Mouse (Mus musculus) stomach, embryonic 14.5 days (tissue): ENCODE data around the gene Dnajb7. TPM values are rescaled to one million over a fixed set of nuclear protein-coding genes. Genes with fewer than 3 reads are reported as not detected.
A peak's percentile ranks its signal among the peaks of the same experiment; 100 is the strongest.

Experiments
- ATAC-seq: fragments of 200-750 bp; cut with Nextera tagmentation; 2 replicates; pipeline ENCODE4 v1.8.0; 2017; ENCODE audit warnings: low read depth, moderate TSS enrichment; ENCODE audit not compliant: insufficient number of reproducible peaks, insufficient read depth, low FRiP score
- H3K27ac ChIP-seq: fragments of 300-500 bp; sonication (generic); 2 replicates; pipeline ENCODE4 v1.5.1; 2014; ENCODE audit warnings: mild to moderate bottlenecking, low read length, moderate library complexity, mixed read lengths
- H3K27me3 ChIP-seq: fragments of 300-500 bp; sonication (generic); 2 replicates; pipeline ENCODE4 v1.6.1; 2014; ENCODE audit warnings: low read length, control low read depth, mixed read lengths; ENCODE audit not compliant: control insufficient read depth, insufficient read depth
- H3K36me3 ChIP-seq: fragments of 300-500 bp; sonication (generic); 2 replicates; pipeline ENCODE4 v1.6.1; 2014; ENCODE audit warnings: mild to moderate bottlenecking, control low read depth, low read length, moderate library complexity, mixed read lengths; ENCODE audit not compliant: control insufficient read depth, insufficient read depth
- H3K4me1 ChIP-seq: fragments of 300-500 bp; sonication (generic); 2 replicates; pipeline ENCODE4 v1.6.1; 2014; ENCODE audit warnings: low read length, control low read depth, mixed read lengths; ENCODE audit not compliant: control insufficient read depth, insufficient read depth
- H3K4me2 ChIP-seq: fragments of 300-500 bp; sonication (generic); replicated peaks from 2 replicates; pipeline ENCODE4 v1.6.1; 2014; ENCODE audit warnings: low read depth, low read length, control low read depth
- H3K4me3 ChIP-seq: fragments of 300-500 bp; sonication (generic); 2 replicates; pipeline ENCODE4 v1.5.1; 2014; ENCODE audit warnings: low read depth, low read length, control low read depth
- H3K9ac ChIP-seq: fragments of 300-500 bp; sonication (generic); replicated peaks from 2 replicates; pipeline ENCODE4 v1.6.1; 2014; ENCODE audit warnings: low read depth, mild to moderate bottlenecking, control low read depth, low read length, moderate library complexity, mixed read lengths
- H3K9me3 ChIP-seq: fragments of 300-500 bp; sonication (generic); 2 replicates; pipeline ENCODE4 v1.6.1; 2016; ENCODE audit warnings: low read depth, low read length, control low read depth; ENCODE audit not compliant: control insufficient read depth
- WGBS: fragments of 180-500 bp; shearing (Covaris S2); extraction: QIAGEN DNeasy Blood & Tissue Kit; methylation state at CpG from one replicate; pipeline ENCODE4 v1.1.7; 2014; 5-methylcytosine and 5-hydroxymethylcytosine counted together
- polyA plus RNA-seq: library from polyadenylated mRNA; unstranded; fragments of >200 nt; fragmentation: Nextera tagmentation; extraction: Ambion mirVana; gene quantifications from 2 replicates; pipeline ENCODE4 v1.2.1, GENCODE M21; 2014

Dnajb7 gene
- 1.5 and 2.3 TPM in 2 replicates for polyA plus RNA-seq

- ATAC-seq: no peak
- no peaks in the 10 kb centered on the region for H3K9me3 ChIP-seq
- no peaks in the 10 kb centered on the region for H3K36me3 ChIP-seq
- no peak within 1 kb of the TSS for H3K4me3 ChIP-seq
- H3K27me3 ChIP-seq: no peaks in the 10 kb centered on the region
- no peak within 1 kb of the TSS for H3K27ac ChIP-seq
- H3K4me2 ChIP-seq: no peak within 1 kb of the TSS
- no peaks in the 10 kb centered on the region for H3K4me1 ChIP-seq
- no peak within 1 kb of the TSS for H3K9ac ChIP-seq
- 96% methylated on average over 1 of the region's 1 CpGs for WGBS
Measured at GRCm38 (mm10) chr15:81408199-81408598, at the start of gene Dnajb7. Gene Dnajb7, minus strand, starts transcription at chr15:81408299.

DNA sequence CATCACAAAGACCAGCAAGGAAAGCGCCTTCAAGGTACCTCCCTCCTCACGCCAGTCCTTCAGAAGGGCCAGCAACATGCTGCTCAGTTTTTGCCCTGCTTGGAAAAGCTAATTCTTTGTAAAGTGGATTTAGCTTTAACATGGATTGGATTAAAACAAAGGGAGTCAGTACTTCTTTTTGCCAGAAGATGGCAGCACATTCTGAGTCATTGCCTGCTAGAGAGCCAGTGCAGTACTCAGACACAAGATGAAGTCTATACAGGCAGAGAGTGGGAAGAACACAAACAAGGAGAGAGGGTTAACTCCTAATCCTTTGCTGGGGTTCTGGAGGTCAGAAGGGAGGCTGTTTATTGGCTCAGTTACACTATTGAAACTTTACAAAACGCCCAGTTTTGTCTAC is 40.4 kb upstream of the Dnajb7 start:
- peak; percentile 63; the same call in 1 of the 2 replicates for ATAC-seq
- H3K4me1 ChIP-seq: no peaks in the 10 kb centered on the region
- no peaks in the 10 kb centered on the region for H3K27me3 ChIP-seq
- no peak overlapping the region for H3K4me2 ChIP-seq
- no peak overlapping the region for H3K9ac ChIP-seq
- peaks cover 13% of the 10 kb centered on the region for H3K36me3 ChIP-seq
- 43% methylated on average over 3 of the region's 3 CpGs for WGBS
- H3K27ac ChIP-seq: no peak overlapping the region
- no peak overlapping the region for H3K4me3 ChIP-seq
- H3K9me3 ChIP-seq: no peaks in the 10 kb centered on the region

- H3K9me3 ChIP-seq: no peaks in the 10 kb centered on the region
- peaks cover 26% of the 10 kb centered on the region for H3K36me3 ChIP-seq
- H3K27ac ChIP-seq: no peak overlapping the region
- H3K4me2 ChIP-seq: no peak overlapping the region
- no peak overlapping the region for H3K9ac ChIP-seq
- no peaks in the 10 kb centered on the region for H3K4me1 ChIP-seq
- no peaks in the 10 kb centered on the region for H3K27me3 ChIP-seq
- ATAC-seq: no peak
- no peak overlapping the region for H3K4me3 ChIP-seq
Measured at GRCm38 (mm10) chr15:81439236-81439635, 31.1 kb upstream of the Dnajb7 start.

DNA sequence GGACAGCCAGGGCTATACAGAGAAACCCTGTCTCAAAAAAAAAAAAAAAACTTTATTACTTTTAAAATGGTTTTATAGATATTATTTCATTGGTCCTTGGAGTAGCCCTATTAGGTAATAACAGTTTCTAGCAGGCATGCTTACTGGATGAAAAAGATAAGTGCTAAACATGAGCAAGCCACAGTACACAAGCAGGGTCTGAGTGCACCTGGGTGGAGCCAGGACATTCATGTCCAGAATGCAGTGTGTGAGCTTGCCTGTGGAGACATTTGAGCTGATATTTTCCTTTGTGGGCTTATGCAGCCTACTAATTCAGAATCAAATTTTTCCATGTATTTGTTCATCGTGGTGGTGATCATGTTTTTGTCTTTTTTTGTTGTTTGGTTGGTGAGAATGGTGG is 30.2 kb upstream of the Dnajb7 start:
- H3K4me3 ChIP-seq: no peak overlapping the region
- WGBS: 100% methylated on average over 1 of the region's 1 CpGs
- no peaks in the 10 kb centered on the region for H3K4me1 ChIP-seq
- H3K36me3 ChIP-seq: peaks cover 26% of the 10 kb centered on the region
- no peak overlapping the region for H3K27ac ChIP-seq
- no peak overlapping the region for H3K4me2 ChIP-seq
- no peaks in the 10 kb centered on the region for H3K9me3 ChIP-seq
- no peak overlapping the region for H3K9ac ChIP-seq
- no peak for ATAC-seq
- no peaks in the 10 kb centered on the region for H3K27me3 ChIP-seq

DNA sequence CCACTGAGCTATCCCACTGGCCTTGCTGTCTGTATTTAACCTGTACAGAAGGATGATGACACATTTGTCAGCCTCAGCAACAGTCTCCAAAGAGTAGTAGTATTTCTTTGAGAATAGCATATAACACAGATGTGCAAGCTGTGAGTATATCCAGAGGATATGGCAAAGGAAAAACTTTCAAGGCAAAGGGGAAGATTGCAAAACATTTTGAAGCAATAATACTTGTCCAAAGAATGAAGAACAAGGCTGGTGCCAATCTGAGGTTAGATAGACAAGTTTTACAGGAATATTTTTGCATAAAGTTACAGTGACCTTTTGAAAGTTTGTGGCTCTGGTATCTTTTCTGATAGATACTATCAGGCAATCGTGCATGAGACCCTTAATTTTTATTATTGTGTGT is 23.1 kb upstream of the Dnajb7 start:
- peaks cover 24% of the 10 kb centered on the region; the same call in 1 of the 2 replicates for H3K36me3 ChIP-seq
- H3K4me1 ChIP-seq: no peaks in the 10 kb centered on the region
- WGBS: 88% methylated on average over 1 of the region's 1 CpGs
- no peak overlapping the region for H3K4me3 ChIP-seq
- ATAC-seq: no peak
- H3K27me3 ChIP-seq: no peaks in the 10 kb centered on the region
- no peaks in the 10 kb centered on the region for H3K9me3 ChIP-seq
- H3K9ac ChIP-seq: no peak overlapping the region
- no peak overlapping the region for H3K4me2 ChIP-seq
- no peak overlapping the region for H3K27ac ChIP-seq

DNA sequence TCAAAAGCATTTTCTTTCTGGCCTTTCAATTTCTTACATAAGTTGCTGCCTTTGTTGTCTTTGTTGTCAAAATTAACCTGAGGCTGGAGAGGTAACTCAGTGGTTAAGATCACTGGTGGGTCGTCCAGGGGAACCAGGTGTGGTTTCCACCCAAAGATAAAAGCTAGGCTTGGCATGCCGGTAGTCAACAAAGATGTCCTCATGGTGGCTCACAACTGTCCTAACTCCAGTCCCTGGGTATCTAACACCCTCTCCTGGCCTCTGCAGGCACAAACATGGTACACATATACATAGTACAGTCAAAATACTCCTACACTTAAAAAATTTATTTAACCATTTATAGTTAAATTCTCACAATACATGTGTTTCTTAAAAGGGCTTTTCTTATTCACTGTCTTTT is 19.8 kb upstream of the Dnajb7 start:
- no peak for ATAC-seq
- H3K36me3 ChIP-seq: peaks cover 21% of the 10 kb centered on the region; the same call in 1 of the 2 replicates
- no peak overlapping the region for H3K27ac ChIP-seq
- WGBS: 83% methylated on average over 2 of the region's 2 CpGs
- no peak overlapping the region for H3K4me3 ChIP-seq
- H3K4me2 ChIP-seq: no peak overlapping the region
- H3K9ac ChIP-seq: no peak overlapping the region
- no peaks in the 10 kb centered on the region for H3K9me3 ChIP-seq
- no peaks in the 10 kb centered on the region for H3K27me3 ChIP-seq
- no peaks in the 10 kb centered on the region for H3K4me1 ChIP-seq

DNA sequence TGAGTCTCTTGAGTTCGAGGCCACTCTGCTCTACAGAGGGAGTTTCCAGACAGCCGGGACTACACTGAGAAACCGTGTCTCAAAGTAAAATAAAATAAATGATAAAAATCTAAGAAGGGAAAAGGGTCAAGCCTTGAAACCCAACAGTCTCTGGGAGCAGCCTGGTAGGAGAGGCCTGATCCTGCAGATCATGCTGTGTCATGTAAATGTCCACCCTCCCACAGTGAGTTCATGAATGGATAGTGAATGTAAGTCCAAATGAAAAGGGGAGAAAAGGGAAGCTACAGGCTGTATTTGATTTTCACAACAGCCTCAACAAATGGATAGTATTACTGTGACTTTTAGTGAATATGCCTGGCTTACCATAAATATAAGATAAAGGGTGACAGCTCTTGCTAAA is 17.2 kb upstream of the Dnajb7 start:
- Histone ChIP-seq H3K9me3 (no peaks in the 10 kb centered on the region), H3K27me3 (no peaks in the 10 kb centered on the region), H3K9ac (no peak overlapping the region), H3K36me3 (peaks cover 7% of the 10 kb centered on the region; the same call in 1 of the 2 replicates), H3K4me2 (no peak overlapping the region), H3K27ac (no peak overlapping the region), H3K4me1 (0 out of 2 replicates have a peak, but pooled peaks cover 5% of the 10 kb centered on the region), H3K4me3 (no peak overlapping the region)
- ATAC-seq: no peak
- WGBS: 93% methylated on average over 3 of the region's 3 CpGs

DNA sequence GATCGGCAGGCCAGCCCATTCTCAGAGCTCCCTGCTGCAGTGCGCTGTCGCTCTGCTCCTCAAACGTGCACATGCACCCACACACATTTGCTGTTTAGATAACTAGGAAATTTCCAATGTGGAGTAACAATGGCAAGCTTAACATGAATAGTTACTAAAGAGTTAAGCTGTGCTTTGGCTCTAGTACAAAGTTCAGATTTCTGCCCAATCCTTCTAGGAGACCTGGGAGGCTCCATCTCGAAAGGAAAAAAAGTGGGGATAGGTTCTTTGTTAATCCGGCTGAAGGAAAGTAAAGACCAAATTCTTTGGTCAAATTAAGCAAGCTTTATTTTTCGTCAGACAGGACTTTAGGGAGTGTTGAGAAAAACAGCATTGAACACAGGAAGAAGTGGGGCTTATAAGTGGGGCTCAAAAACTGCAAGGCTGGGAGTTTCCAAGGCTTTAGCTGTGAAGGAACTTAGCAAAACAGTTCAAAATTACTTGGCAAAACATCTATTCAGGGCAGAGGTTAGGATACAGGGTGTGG is 14.1 kb upstream of the Dnajb7 start:
- H3K27me3 ChIP-seq: no peaks in the 10 kb centered on the region
- ATAC-seq: no peak
- H3K9ac ChIP-seq: no peak overlapping the region
- no peak overlapping the region for H3K4me2 ChIP-seq
- H3K4me3 ChIP-seq: no peak overlapping the region
- peak overlapping the region; percentile 86 for H3K27ac ChIP-seq
- 47% methylated on average over 7 of the region's 7 CpGs for whole genome bisulfite sequencing
- H3K4me1 ChIP-seq: 0 out of 2 replicates have a peak, but pooled peaks cover 5% of the 10 kb centered on the region
- H3K36me3 ChIP-seq: peaks cover 1% of the 10 kb centered on the region; the same call in 1 of the 2 replicates
- H3K9me3 ChIP-seq: no peaks in the 10 kb centered on the region

GRCm38 (mm10) chr15:81421454-81421853 is 13.4 kb upstream of the Dnajb7 start:
- Histone ChIP-seq H3K36me3 (no peaks in the 10 kb centered on the region), H3K27me3 (no peaks in the 10 kb centered on the region), H3K9ac (no peak overlapping the region), H3K4me2 (no peak overlapping the region), H3K4me3 (no peak overlapping the region), H3K4me1 (0 out of 2 replicates have a peak, but pooled peaks cover 5% of the 10 kb centered on the region), H3K9me3 (no peaks in the 10 kb centered on the region), H3K27ac (peak overlapping the region; percentile 86)
- no peak for ATAC-seq
- WGBS: 20% methylated on average over 1 of the region's 1 CpGs
